Mouse (Mus musculus) liver, embryonic 14.5 days (tissue): ENCODE data around the gene 1700029P11Rik. TPM values are rescaled to one million over a fixed set of nuclear protein-coding genes. Genes with fewer than 3 reads are reported as not detected.

Source experiments
- ATAC-seq: fragments of 200-750 bp; cut with Nextera tagmentation; 2 replicates; pipeline ENCODE4 v1.8.0; 2017; ENCODE audit warnings: moderate number of reproducible peaks, mild to moderate bottlenecking, moderate library complexity; ENCODE audit not compliant: insufficient read depth
- DNase-seq, 3 experiments: peaks; one replicate each; pipeline ENCODE4 v3.0.0-alpha.2; 2012 to 2013; ENCODE audit warnings: low read depth in 3 of 3, low spot score in 3 of 3
- H3K27ac ChIP-seq: fragments of 300-500 bp; sonication (generic); 2 replicates; pipeline ENCODE4 v1.5.1; 2014; ENCODE audit warnings: moderate library complexity, mild to moderate bottlenecking, control low read depth, inconsistent platforms
- H3K27me3 ChIP-seq: fragments of 300-500 bp; sonication (generic); 2 replicates; pipeline ENCODE4 v1.6.1; 2014; ENCODE audit warnings: mild to moderate bottlenecking, low read length, moderate library complexity; ENCODE audit not compliant: control insufficient read depth, insufficient read depth
- H3K36me3 ChIP-seq: fragments of 300-500 bp; sonication (generic); replicated peaks from 2 replicates; pipeline ENCODE4 v1.6.1; 2014; ENCODE audit warnings: low read depth; ENCODE audit not compliant: control insufficient read depth, insufficient read depth
- H3K4me1 ChIP-seq, 2 experiments: fragments of 200-500 bp in 1 of 2; fragments of 300-500 bp in 1 of 2; sonication (generic) in 1 of 2; replicated peaks; 2 replicates each; pipeline ENCODE4 v1.6.1; 2012 to 2014; ENCODE audit warnings: antibody characterized with exemption in 1 of 2, inconsistent platforms in 1 of 2, low read length in 1 of 2; ENCODE audit not compliant: control insufficient read depth in 2 of 2, insufficient read depth in 2 of 2
- H3K4me2 ChIP-seq: fragments of 300-500 bp; sonication (generic); 2 replicates; pipeline ENCODE4 v1.6.1; 2014; ENCODE audit warnings: low read depth, mild to moderate bottlenecking, control low read depth, moderate library complexity
- H3K4me3 ChIP-seq, 2 experiments: fragments of 200-500 bp in 1 of 2; fragments of 300-500 bp in 1 of 2; sonication (generic) in 1 of 2; 2 replicates each; pipeline ENCODE4 v1.5.1; 2012 to 2014; ENCODE audit warnings: low read depth in 2 of 2, low read length in 2 of 2, mild to moderate bottlenecking in 2 of 2, control low read depth in 1 of 2, inconsistent platforms in 1 of 2, moderate library complexity in 1 of 2; ENCODE audit not compliant: insufficient read depth in 1 of 2
- H3K9ac ChIP-seq: fragments of 300-500 bp; sonication (generic); replicated peaks from 2 replicates; pipeline ENCODE4 v1.6.1; 2014; ENCODE audit warnings: mild to moderate bottlenecking, control low read depth, moderate library complexity
- H3K9me3 ChIP-seq: fragments of 300-500 bp; sonication (generic); 2 replicates; pipeline ENCODE4 v1.6.1; 2016; ENCODE audit warnings: low read length, mixed read lengths; ENCODE audit not compliant: control insufficient read depth
- CTCF ChIP-seq: IDR thresholded peaks from 2 replicates; pipeline ENCODE4 v1.5.1; 2016; ENCODE audit warnings: antibody characterized with exemption, low read depth, control low read depth
- EP300 ChIP-seq: IDR thresholded peaks from 2 replicates; pipeline ENCODE4 v1.6.1; 2016; ENCODE audit warnings: antibody characterized with exemption, low read depth
- WGBS: fragments of 180-500 bp; shearing (Covaris S2); extraction: QIAGEN DNeasy Blood & Tissue Kit; methylation state at CpG from one replicate; pipeline ENCODE4 v1.1.7; 2014; ENCODE audit not compliant: insufficient replicate concordance; 5-methylcytosine and 5-hydroxymethylcytosine counted together
- polyA plus RNA-seq, 2 experiments: library from polyadenylated mRNA; depleted of rRNA in 1 of 2; stranded (reverse) in 1 of 2; unstranded in 1 of 2; fragments of >200 nt; fragmentation: Nextera tagmentation in 1 of 2; extraction: Ambion mirVana in 1 of 2; gene quantifications; 2 replicates each; pipeline versions ENCODE4 v1.2.1 to v1.2.3; 2012 to 2014

Gene 1700029P11Rik
- polyA plus RNA-seq, 2 experiments, result not detected

DNA sequence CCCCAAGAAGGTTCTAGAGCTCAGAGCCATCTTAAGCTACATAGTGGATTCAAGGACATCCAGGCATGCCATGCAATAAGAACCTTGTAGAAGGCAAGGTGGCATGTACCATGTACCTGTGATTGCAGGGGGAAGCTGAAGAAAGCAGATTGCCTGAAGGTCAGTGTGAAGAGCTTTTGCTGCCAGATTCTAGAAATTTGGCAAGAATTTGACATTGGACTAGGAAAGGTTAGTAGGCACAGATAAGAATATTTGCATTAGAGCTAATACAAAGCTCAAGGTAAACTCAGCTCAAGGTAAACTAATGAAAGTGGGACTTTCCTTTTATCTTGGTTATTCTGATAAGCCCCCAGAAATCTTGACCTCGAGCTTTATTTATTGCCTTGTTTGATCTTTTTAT, 16.1 kb upstream of the 1700029P11Rik start:
- H3K36me3 ChIP-seq, result no peaks in the 10 kb centered on the region
- no peak overlapping the region for H3K4me2 ChIP-seq
- no peaks in the 10 kb centered on the region for H3K9me3 ChIP-seq
- H3K27ac ChIP-seq, result no peak overlapping the region
- no peak for ATAC-seq
- WGBS, result 20% methylated on average over 1 of the region's 1 CpGs
- no peak for DNase-seq
- H3K9ac ChIP-seq, result no peak overlapping the region
- H3K4me1 ChIP-seq, result peaks cover 10 to 14% of the 10 kb centered on the region in 2 experiments
- H3K27me3 ChIP-seq, result no peaks in the 10 kb centered on the region
- no peak for TF ChIP-seq EP300
- TF ChIP-seq CTCF, result no peak
- H3K4me3 ChIP-seq, result no peak overlapping the region

DNA sequence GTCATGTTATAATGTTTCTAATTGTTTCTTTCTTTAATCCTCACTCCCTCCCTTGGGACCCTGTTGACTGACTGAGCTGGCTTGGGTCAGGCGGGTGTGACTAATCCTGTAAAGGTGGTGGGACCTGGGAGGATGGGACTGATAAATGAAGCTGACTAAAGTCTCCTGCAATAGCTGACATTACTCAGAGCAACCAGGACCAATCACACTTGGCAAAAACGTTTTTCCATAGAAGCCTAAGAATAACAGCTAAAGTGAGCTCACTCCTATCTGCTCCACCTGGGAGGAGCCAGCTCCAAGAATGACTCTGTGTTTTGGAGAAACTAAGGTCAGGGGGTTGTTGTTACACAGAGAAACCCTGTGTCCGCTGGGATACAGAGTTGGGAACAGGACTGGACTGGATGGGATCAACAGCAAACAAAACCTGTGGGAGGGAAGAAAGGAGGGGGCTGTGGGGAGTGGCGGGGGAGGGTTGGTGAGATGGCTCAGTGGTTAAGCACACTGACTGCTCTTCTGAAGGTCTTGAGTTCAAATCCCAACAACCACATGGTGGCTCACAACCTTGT, 15.3 kb upstream of the 1700029P11Rik start:
- H3K9me3 ChIP-seq, result no peaks in the 10 kb centered on the region
- WGBS, result 48% methylated on average over 4 of the region's 4 CpGs
- no peak overlapping the region for H3K27ac ChIP-seq
- H3K36me3 ChIP-seq, result no peaks in the 10 kb centered on the region
- peaks cover 13 to 15% of the 10 kb centered on the region in 2 experiments for H3K4me1 ChIP-seq
- ATAC-seq (no peak), DNase-seq (no peak)
- H3K4me2 ChIP-seq, result no peak overlapping the region
- no peaks in the 10 kb centered on the region for H3K27me3 ChIP-seq
- H3K4me3 ChIP-seq, result no peak overlapping the region
- TF ChIP-seq EP300 (no peak), CTCF (no peak)
- no peak overlapping the region; the same call in 1 of the 2 replicates for H3K9ac ChIP-seq

DNA sequence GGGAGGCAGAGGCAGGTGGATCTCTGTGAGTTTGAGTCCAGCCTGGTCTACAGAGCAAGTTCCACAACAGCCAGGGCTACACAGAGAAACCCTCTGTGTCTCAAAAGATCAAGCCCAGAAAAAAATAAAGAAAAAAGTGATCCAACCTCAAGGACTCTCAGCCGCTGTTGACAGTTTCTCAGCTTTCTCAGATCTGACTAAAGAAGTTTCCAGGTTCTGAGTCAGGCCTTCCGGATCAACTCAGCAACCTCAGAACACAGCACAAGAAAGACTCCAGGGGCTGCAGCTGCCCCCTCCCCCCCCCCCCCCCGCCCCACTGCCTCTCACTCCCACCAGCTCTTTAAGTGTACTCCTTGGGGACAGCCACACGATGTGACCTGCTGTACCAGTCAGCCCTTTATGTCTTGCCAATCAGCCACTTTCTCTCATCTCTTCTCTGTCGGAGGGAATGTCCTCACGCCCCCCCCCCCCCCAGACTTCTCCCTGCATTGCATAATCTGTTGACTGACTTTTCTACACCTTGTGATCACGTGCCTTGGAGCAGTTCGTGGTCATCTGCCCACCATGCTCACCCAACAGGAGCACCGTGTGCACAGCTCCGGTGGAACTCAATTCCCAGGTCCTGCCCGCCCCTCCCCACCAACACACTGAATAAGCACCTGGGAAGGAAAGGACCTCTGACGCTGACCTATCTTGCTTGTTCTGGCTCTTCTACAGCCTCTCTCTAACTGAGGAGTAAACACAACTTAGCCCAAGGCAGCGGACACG, 14.1 kb upstream of the 1700029P11Rik start:
- peaks cover 12 to 13% of the 10 kb centered on the region in 2 experiments for H3K4me1 ChIP-seq
- H3K27me3 ChIP-seq, result no peaks in the 10 kb centered on the region
- no peak overlapping the region for H3K4me3 ChIP-seq
- no peak overlapping the region for H3K27ac ChIP-seq
- H3K4me2 ChIP-seq, result no peak overlapping the region
- 73% methylated on average over 11 of the region's 14 CpGs for WGBS
- TF ChIP-seq EP300 (no peak), CTCF (no peak)
- no peak overlapping the region for H3K9ac ChIP-seq
- ATAC-seq (no peak), DNase-seq (no peak)
- H3K36me3 ChIP-seq, result no peaks in the 10 kb centered on the region
- no peaks in the 10 kb centered on the region for H3K9me3 ChIP-seq

DNA sequence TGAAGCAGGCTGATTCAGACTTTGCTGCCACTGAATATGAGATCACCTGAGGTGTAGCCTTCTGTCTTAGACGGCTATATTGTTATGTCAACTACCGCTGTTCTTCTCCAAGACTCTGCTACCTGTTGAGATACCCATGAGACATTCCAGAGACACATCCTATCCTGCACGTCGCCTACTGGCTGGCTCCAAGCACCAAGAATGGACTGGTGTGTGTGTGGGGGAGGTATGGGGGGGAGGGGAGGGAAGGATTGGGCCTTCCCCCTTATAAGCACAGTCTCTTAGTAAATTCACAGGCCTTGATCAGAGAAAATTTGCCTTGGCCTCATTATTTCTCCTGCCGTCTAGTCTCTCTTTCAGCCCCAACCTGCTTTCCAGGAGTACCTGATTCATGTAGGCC, 12.5 kb upstream of the 1700029P11Rik start:
- no peak for TF ChIP-seq EP300
- TF ChIP-seq CTCF, result no peak
- WGBS, result 81% methylated on average over 5 of the region's 5 CpGs

DNA sequence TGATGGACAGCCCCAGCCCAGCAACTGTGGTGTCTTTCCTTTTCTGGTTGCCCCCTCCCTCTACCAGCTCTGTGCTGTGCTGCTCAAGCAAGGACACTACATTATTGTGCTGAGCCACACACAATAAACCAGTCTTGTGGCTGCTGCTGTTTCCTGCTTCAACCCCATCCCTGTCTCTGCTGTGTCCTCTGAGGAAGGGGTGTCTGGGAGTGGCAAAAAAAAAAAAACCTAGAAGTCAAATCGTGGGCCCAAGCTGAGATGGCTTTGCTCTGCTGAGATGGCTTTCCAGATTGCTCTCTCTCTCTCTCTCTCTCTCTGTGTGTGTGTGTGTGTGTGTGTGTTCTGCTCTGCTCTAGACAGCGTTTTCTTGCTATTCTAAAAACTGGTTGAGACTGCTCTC, 11.9 kb upstream of the 1700029P11Rik start:
- Histone ChIP-seq H3K27ac (no peak overlapping the region), H3K36me3 (no peaks in the 10 kb centered on the region), H3K4me1 (peaks cover 8 to 9% of the 10 kb centered on the region in 2 experiments), H3K27me3 (no peaks in the 10 kb centered on the region), H3K9me3 (no peaks in the 10 kb centered on the region), H3K9ac (no peak overlapping the region), H3K4me3 (no peak overlapping the region), H3K4me2 (no peak overlapping the region)
- 43% methylated on average over 2 of the region's 2 CpGs for WGBS
- DNase-seq (no peak), ATAC-seq (no peak)
- TF ChIP-seq CTCF (no peak), EP300 (no peak)

More for the DNA sequence above, 12.5 kb upstream of the 1700029P11Rik start:
- no peak for ATAC-seq
- H3K27me3 ChIP-seq, result no peaks in the 10 kb centered on the region
- peaks cover 8 to 9% of the 10 kb centered on the region in 2 experiments for H3K4me1 ChIP-seq
- H3K9me3 ChIP-seq, result no peaks in the 10 kb centered on the region
- no peak overlapping the region for H3K4me3 ChIP-seq
- H3K36me3 ChIP-seq, result no peaks in the 10 kb centered on the region
- no peak overlapping the region for H3K4me2 ChIP-seq
- no peak overlapping the region for H3K9ac ChIP-seq
- no peak overlapping the region for H3K27ac ChIP-seq
- DNase-seq, result no peak
